Mouse (Mus musculus): ENCODE measurements around the gene Zfp976. TPM values are rescaled to one million over a fixed set of nuclear protein-coding genes. Genes with fewer than 3 reads are reported as not detected.

Gene Zfp976
- polyA plus RNA-seq (2017; shearing (Covaris generic)), result 0.16 TPM

GRCm38 (mm10) chr7:42642152-42643115, at the start of gene Zfp976:
Gene Zfp976 (minus strand): TSS chr7:42642588.

GRCm38 (mm10) chr7:42592413-42592812, 50.0 kb downstream of the Zfp976 start, which contains the start of gene Zfp977:
Gene Zfp977 (minus strand): TSS chr7:42592547.

DNA sequence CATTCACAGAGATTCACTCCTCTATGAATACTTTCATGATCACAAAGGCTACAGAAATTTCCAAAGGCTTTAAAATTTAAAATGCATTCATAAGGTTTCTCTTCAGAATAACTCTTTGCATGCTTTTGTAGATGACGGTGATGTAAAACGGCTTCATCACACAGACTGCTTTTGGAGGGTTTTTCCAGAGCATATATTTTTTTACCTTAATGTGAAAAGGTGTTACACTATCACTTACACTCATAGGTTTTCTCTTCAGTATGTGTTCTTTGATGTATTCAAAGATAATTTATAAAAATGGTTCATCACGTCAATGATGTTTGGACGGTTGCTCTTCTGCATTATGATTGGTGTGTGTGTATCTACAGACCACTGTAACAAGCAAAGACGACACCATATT, 63.9 kb downstream of the Zfp976 start, which contains the start of gene Gm21028:
Gm21028 (minus strand) TSS at position 101 of the 400 bp plus-strand sequence.

Other genes with a start within 250 kb of the Zfp976 start
- not detected for gene 4933421I07Rik, start 194.5 kb downstream of the Zfp976 start, polyA plus RNA-seq (2017; shearing (Covaris generic))
- gene Zfp141, start 136.8 kb downstream of the Zfp976 start, polyA plus RNA-seq (2017; shearing (Covaris generic)), result 23.5 TPM
- not detected for gene Gm21028, start 64.0 kb downstream of the Zfp976 start, polyA plus RNA-seq (2017; shearing (Covaris generic))
- not detected for gene Zfp977, start 50.0 kb downstream of the Zfp976 start, polyA plus RNA-seq (2017; shearing (Covaris generic))
- gene Zfp975, start 50.2 kb upstream of the Zfp976 start, polyA plus RNA-seq (2017; shearing (Covaris generic)), result 0.49 TPM
- not detected for gene Gm17067, start 84.4 kb upstream of the Zfp976 start, polyA plus RNA-seq (2017; shearing (Covaris generic))
- not detected for gene Vmn2r62, start 150.9 kb upstream of the Zfp976 start, polyA plus RNA-seq (2017; shearing (Covaris generic))
- gene Gm2381, start 224.6 kb upstream of the Zfp976 start, polyA plus RNA-seq (2017; shearing (Covaris generic)), result not detected

Measured in naive thymus-derived CD4-positive, alpha-beta T cell, adult 5 months (primary cell).